Mouse (Mus musculus): ENCODE results near the gene Phc3. TPM values are rescaled to one million over a fixed set of nuclear protein-coding genes. Genes with fewer than 3 reads are reported as not detected.

The Phc3 gene
- total RNA-seq (2023): 75.8 TPM

DNA sequence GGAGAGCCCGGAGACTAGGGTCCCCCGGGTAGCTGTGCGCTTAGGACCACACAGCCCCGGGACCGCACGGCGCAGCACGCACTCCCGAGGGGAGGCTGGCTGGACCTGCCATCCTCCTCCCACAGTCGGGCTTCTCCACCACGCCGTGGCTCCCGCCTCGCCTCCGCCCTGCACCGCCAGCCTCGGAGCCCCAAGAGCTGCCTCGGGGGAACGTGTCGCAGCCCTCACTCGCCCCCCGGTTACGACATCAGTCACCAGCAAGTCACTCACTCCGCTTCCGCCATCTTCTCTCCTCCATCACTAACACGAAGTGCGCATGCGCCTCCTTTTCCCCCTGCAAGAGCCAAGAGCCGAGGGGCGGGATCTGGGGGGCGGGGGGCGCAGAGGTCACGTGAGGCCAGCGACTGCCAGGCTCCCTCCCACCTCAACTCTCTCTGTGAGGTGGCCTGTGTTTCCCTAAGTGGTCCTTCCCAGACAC is at the start of gene Phc3:
Gene Phc3 (minus strand): TSS at position 312 of the 478 bp plus-strand sequence.

DNA sequence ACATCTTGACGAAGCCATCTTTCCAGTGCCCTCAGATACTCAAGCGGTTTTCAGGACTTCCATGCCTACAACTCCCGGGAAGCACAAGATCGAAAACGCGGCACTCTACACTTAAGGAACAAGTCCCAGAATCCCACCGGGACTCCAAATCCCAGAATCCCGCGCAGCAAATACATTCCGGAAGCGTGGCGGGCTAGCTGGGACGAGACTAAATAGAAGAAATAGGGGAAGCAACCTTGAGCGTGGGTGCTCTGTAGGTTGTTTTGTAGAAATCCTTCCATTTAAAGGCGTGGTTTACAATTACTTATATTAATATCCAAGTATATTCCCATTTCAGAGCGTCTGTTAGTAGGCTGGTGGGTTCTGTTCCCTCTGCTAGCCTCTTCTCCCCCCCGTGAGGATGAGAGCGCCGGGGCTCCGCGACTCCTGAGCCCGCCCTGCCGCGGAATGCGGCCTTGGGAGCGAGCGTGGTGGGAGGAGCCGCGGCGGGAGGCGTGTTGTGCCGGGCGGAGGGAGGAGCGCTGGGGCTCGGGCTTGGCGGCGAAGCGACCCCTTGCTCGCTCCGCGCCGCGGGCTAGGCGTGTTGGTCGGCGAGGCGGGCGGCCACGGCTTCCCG is 26.2 kb upstream of the Phc3 start, which contains the start of gene Prkci:
Gene Prkci (plus strand): TSS at position 465 of the 616 bp plus-strand sequence.

GRCm38 (mm10) chr3:30855604-30856458 is 113.4 kb downstream of the Phc3 start, which contains the start of gene Gpr160:
Gene Gpr160, plus strand, starts transcription at chr3:30855950.

Other genes with a start within 250 kb of the Phc3 start
- not detected for gene Samd7, start 223.1 kb downstream of the Phc3 start, total RNA-seq (2023)
- 78.5 TPM for gene Sec62, start 176.5 kb downstream of the Phc3 start, total RNA-seq (2023)
- 1.2 TPM for gene Gpr160, start 113.5 kb downstream of the Phc3 start, total RNA-seq (2023)
- gene Prkci, start 26.3 kb upstream of the Phc3 start, total RNA-seq (2023): 10.7 TPM
- gene Skil, start 125.6 kb upstream of the Phc3 start, total RNA-seq (2023): 149 TPM
- gene Cldn11, start 180.5 kb upstream of the Phc3 start, total RNA-seq (2023): not detected